11 mouse cellular contexts compared by ENCODE assay signal in the genomic region with DNA sequence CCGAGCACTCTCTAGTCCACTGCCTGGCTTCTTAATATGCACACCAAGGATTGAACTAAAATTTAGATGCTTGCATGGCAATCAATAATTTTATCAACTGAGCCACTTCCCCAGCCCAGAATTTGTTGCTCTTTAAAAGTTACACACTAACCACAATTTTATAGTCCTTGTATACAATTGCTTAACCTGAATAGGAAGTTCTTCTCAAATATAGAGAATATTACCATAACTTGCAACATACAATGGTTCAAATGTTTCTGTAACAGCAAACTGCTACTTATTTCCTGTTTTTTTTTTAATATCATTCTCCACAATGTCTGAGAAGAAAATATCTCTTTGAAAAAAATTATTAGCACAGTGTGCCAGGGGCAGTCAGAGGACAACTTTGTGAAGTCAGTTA.
"Had no signal": no experiment of that assay in that cellular context is flagged by ENCODE, and none has a peak within 500 bp of the region (broad histone marks: within the 10 kb centered on the region; RNA-seq: fewer than 3 reads in every experiment).

No protein-coding gene starts in this region.

- ATAC-seq: liver, postnatal 0 days; lung, postnatal 0 days; midbrain, embryonic 13.5 days; midbrain, embryonic 15.5 days had no signal

- DNase-seq: liver, postnatal 0 days; lung, adult 2 months; lung, postnatal 14 days; lung, postnatal 36 days; right cerebral cortex, postnatal 14 days; thymus, adult 18-20 months; thymus, postnatal 14 days; thymus, postnatal 36 days had no signal
